Mouse (Mus musculus) embryonic facial prominence, embryonic 11.5 days (tissue): ENCODE results near the gene Tssk6. TPM values are rescaled to one million over a fixed set of nuclear protein-coding genes. Genes with fewer than 3 reads are reported as not detected.

ENCODE experiments used
- ATAC-seq: fragments of 200-750 bp; cut with Nextera tagmentation; replicated peaks from 2 replicates; pipeline ENCODE4 v1.8.0; 2017; ENCODE audit warnings: low read depth; ENCODE audit not compliant: insufficient number of reproducible peaks, low FRiP score, low TSS enrichment
- DNase-seq: peaks from one replicate; pipeline ENCODE4 v3.0.0-alpha.2; 2015; ENCODE audit warnings: low spot score
- H3K27ac ChIP-seq: fragments of 300-500 bp; sonication (generic); replicated peaks from 2 replicates; pipeline ENCODE4 v1.5.1; 2014; ENCODE audit warnings: mild to moderate bottlenecking, low read depth, low read length, control low read depth
- H3K27me3 ChIP-seq: fragments of 300-500 bp; sonication (generic); 2 replicates; pipeline ENCODE4 v1.6.1; 2014; ENCODE audit warnings: mild to moderate bottlenecking, low read length, moderate library complexity, mixed read lengths; ENCODE audit not compliant: control insufficient read depth, insufficient read depth
- H3K36me3 ChIP-seq: fragments of 300-500 bp; sonication (generic); replicated peaks from 2 replicates; pipeline ENCODE4 v1.6.1; 2014; ENCODE audit warnings: low read depth, mild to moderate bottlenecking, low read length, moderate library complexity, mixed read lengths; ENCODE audit not compliant: control insufficient read depth, insufficient read depth
- H3K4me1 ChIP-seq: fragments of 300-500 bp; sonication (generic); 2 replicates; pipeline ENCODE4 v1.6.1; 2014; ENCODE audit warnings: low read length, mixed read lengths; ENCODE audit not compliant: control insufficient read depth, insufficient read depth
- H3K4me2 ChIP-seq: fragments of 300-500 bp; sonication (generic); 2 replicates; pipeline ENCODE4 v1.6.1; 2014; ENCODE audit warnings: low read depth, mild to moderate bottlenecking, control low read depth, low read length, moderate library complexity
- H3K4me3 ChIP-seq: fragments of 300-500 bp; sonication (generic); 2 replicates; pipeline ENCODE4 v1.5.1; 2014; ENCODE audit warnings: low read depth, low read length, control low read depth
- H3K9ac ChIP-seq: fragments of 300-500 bp; sonication (generic); replicated peaks from 2 replicates; pipeline ENCODE4 v1.6.1; 2014; ENCODE audit warnings: mild to moderate bottlenecking, control low read depth, low read length
- H3K9me3 ChIP-seq: fragments of 300-500 bp; sonication (generic); replicated peaks from 2 replicates; pipeline ENCODE4 v1.6.1; 2016; ENCODE audit warnings: mild to moderate bottlenecking, low read length, inconsistent platforms, mixed read lengths; ENCODE audit not compliant: control insufficient read depth
- WGBS: fragments of 180-500 bp; shearing (Covaris S2); extraction: QIAGEN DNeasy Blood & Tissue Kit; methylation state at CpG from one replicate; pipeline ENCODE4 v1.1.7; 2014; 5-methylcytosine and 5-hydroxymethylcytosine counted together
- polyA plus RNA-seq: library from polyadenylated mRNA; unstranded; fragments of >200 nt; fragmentation: Nextera tagmentation; extraction: Ambion mirVana; gene quantifications from 2 replicates; pipeline ENCODE4 v1.2.1, GENCODE M21; 2014

The Tssk6 gene
- polyA plus RNA-seq, 1 experiment from 2014 or later, result 3.2 TPM

DNA sequence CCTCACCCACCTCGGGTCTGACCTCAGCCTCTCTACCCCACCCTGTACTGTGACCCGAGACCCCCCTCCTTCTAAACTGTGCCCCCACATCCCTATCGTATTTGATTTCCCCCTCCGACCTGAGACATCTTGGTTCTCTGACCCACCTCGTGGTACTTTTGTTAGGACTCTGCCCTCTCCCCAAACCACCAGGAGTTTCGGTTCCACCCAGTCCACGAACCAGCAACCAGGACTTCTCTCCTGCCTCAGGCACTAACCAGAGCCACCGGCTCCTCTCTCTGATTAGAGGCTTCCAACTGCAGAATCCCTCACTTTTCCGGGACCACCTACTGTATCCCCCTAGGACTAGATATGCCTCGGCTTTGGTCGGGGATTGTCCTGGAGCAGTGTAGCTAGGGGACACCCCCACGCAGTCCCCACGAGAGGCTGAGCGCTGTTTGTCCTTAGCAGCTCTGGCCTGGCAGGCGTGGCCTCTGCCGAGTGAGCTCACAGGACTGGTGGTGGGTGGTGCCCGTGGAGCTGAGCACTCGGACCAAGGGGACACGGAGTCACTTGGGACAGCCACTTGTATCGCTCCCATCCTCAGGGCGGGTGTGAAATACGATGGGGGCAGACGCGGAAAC, 13.6 kb upstream of the Tssk6 start:
- Histone ChIP-seq H3K4me3 (peak overlapping the region; percentile 14), H3K36me3 (no peaks in the 10 kb centered on the region), H3K27me3 (peaks cover 73% of the 10 kb centered on the region), H3K9me3 (no peaks in the 10 kb centered on the region), H3K27ac (no peak overlapping the region), H3K4me1 (peaks cover 8% of the 10 kb centered on the region; the same call in 1 of the 2 replicates), H3K4me2 (peak overlapping the region; percentile 2; the same call in 1 of the 2 replicates), H3K9ac (no peak overlapping the region; the same call in 1 of the 2 replicates)
- DNase-seq (no peak), ATAC-seq (no peak)
- 4% methylated on average over 24 of the region's 24 CpGs for WGBS

DNA sequence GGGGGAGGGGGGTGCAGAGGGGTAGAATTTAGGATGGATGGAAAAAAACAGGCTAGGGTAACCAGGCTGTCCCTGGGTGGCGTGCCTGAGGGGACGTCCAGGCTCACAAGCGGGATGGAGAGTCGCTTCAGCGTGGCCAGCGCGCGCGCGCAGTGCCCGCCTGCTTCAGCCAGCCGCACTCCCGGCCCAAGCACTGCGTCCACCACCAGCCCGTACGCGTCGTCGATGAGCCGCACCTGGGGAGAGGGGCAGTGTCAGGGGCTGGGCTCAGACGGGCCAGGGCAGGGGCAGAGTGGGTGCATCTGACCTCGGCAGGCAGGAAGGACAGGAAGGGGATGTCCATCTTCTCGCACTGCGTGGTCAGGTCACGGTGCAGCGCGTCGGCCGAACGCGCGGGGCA, 13.1 kb upstream of the Tssk6 start:
- Histone ChIP-seq H3K27me3 (peaks cover 68% of the 10 kb centered on the region), H3K9me3 (no peaks in the 10 kb centered on the region), H3K27ac (no peak overlapping the region), H3K4me2 (0 out of 2 replicates have a peak overlapping the region, but pooled peaks have one; percentile 8), H3K4me3 (0 out of 2 replicates have a peak overlapping the region, but pooled peaks have one; percentile 5), H3K36me3 (no peaks in the 10 kb centered on the region), H3K9ac (no peak overlapping the region), H3K4me1 (peaks cover 8% of the 10 kb centered on the region; the same call in 1 of the 2 replicates)
- 4% methylated on average over 32 of the region's 32 CpGs for WGBS
- ATAC-seq (0 out of 2 replicates have a peak, but pooled peaks have one; percentile 32), DNase-seq (no peak)

DNA sequence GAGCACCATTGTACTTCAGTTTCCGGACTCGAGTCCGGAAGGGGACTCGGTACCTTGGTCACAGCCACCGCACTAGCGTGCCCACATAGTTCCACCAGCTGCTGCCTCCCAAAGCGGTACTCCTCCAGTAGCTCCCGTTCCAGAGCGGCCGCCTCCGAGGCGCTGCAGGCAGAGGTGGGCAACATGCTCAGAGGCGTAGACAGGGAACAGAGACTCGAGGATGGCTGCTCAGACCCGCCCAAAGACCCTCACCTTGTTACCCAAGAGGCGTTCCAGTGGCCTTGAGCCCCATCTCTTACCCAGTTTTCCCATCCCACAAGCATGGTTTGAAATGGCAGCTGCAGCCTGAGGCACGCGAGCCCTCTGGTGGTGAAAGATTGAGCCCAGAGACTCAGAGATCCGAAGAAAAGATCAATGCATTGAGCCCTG, 11.2 kb upstream of the Tssk6 start:
- Histone ChIP-seq H3K4me3 (no peak overlapping the region), H3K4me2 (no peak overlapping the region), H3K36me3 (no peaks in the 10 kb centered on the region), H3K4me1 (peaks cover 8% of the 10 kb centered on the region; the same call in 1 of the 2 replicates), H3K9ac (no peak overlapping the region), H3K9me3 (no peaks in the 10 kb centered on the region), H3K27me3 (peaks cover 49% of the 10 kb centered on the region), H3K27ac (no peak overlapping the region)
- ATAC-seq (no peak), DNase-seq (peak; percentile 69)
- 32% methylated on average over 19 of the region's 19 CpGs for WGBS

DNA sequence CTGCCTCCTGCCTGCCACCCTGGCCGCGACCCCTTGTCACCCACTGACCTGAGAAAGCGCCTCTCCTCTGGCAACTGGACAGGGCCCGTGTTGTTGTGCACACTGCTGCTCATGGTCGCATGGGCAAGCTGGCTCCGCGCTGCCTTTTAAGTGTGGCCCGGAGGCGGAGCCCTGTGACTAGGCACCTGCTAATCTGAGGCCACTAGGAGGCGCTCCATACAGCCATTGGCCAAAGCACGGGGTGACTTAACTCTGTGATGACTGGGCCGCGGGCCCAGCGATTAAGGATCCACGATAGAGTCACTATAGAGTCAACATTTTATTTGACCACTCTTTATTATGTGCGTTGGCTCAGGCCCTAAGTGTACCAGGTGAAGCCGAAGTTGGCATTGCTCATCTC, 8.1 kb upstream of the Tssk6 start:
- DNase-seq, result peak; percentile 79
- no peak for ATAC-seq
- H3K9me3 ChIP-seq, result no peaks in the 10 kb centered on the region
- H3K27me3 ChIP-seq, result peaks cover 18% of the 10 kb centered on the region
- no peaks in the 10 kb centered on the region for H3K36me3 ChIP-seq
- H3K4me3 ChIP-seq, result no peak overlapping the region
- WGBS, result 35% methylated on average over 17 of the region's 17 CpGs
- no peak overlapping the region for H3K9ac ChIP-seq
- H3K27ac ChIP-seq, result no peak overlapping the region
- H3K4me2 ChIP-seq, result no peak overlapping the region
- peaks cover 3% of the 10 kb centered on the region; the same call in 1 of the 2 replicates for H3K4me1 ChIP-seq

DNA sequence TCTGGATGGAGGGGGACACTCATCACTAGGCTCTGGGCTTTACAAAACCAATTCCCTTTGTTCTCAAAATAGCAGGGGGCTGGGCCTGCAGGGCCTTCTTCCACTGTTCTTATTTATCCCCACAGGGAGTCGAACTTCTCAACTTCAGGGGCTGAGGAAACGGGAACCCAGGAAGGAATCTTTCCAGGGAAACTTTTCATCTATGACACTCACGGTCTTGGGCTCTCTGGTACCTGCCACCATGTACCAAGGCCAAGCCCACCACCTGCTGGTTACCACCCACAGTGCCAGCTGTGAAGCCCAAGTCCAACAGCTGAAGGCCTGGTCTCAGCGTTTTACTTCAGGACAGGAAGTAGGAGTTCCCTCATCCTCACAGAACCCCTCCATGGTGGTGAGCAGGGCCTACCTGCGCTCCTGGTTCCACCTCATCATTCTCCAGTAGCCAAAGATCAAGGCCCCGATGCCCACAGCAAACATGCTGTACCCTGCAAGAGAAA, 7.1 kb upstream of the Tssk6 start:
- WGBS, result 58% methylated on average over 6 of the region's 6 CpGs

DNA sequence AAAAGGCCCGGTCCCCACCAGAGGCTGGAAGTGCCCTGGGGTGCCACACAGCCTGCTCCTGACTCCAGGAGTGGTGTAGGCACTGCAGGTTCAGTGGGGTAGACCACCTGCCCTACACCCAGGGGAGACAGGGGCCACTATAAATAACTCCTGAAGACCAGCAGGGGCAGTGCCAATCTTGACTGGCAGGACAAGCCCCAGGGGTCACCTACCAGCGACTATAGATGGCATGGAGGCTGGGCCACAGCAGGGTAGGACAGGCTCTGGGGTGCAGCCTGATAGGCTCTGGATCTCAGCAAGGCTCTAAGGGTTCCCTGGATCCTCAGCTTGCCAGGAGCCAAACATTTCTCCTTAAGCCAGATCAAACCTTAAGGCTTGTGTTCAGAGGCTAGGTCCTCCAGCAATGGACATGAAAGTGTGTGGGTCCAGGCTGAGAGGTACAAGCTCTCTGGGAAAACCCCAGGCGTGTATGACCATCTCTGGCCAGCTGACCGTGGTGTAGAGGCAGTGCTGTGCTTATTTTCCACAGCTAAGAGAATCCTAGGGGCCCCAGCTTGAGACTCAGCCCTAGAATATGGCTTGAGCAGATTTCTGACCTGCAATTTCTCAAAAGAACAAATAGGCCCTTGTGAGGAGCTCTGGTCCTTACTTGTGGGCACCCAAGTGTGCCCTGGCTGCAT, 6.1 kb upstream of the Tssk6 start:
- H3K36me3 ChIP-seq, result no peaks in the 10 kb centered on the region
- no peak for DNase-seq
- no peaks in the 10 kb centered on the region for H3K4me1 ChIP-seq
- H3K9me3 ChIP-seq, result no peaks in the 10 kb centered on the region
- H3K4me2 ChIP-seq, result no peak overlapping the region
- no peak for ATAC-seq
- no peak overlapping the region for H3K9ac ChIP-seq
- no peak overlapping the region for H3K27ac ChIP-seq
- H3K27me3 ChIP-seq, result no peaks in the 10 kb centered on the region
- WGBS, result 84% methylated on average over 4 of the region's 4 CpGs
- no peak overlapping the region for H3K4me3 ChIP-seq

More for the DNA sequence above, 7.1 kb upstream of the Tssk6 start:
- H3K9ac ChIP-seq, result no peak overlapping the region
- peaks cover 9% of the 10 kb centered on the region for H3K27me3 ChIP-seq
- H3K9me3 ChIP-seq, result no peaks in the 10 kb centered on the region
- no peaks in the 10 kb centered on the region for H3K36me3 ChIP-seq
- H3K4me2 ChIP-seq, result no peak overlapping the region
- H3K27ac ChIP-seq, result no peak overlapping the region
- no peaks in the 10 kb centered on the region for H3K4me1 ChIP-seq
- no peak overlapping the region for H3K4me3 ChIP-seq
- no peak for ATAC-seq
- DNase-seq, result no peak

DNA sequence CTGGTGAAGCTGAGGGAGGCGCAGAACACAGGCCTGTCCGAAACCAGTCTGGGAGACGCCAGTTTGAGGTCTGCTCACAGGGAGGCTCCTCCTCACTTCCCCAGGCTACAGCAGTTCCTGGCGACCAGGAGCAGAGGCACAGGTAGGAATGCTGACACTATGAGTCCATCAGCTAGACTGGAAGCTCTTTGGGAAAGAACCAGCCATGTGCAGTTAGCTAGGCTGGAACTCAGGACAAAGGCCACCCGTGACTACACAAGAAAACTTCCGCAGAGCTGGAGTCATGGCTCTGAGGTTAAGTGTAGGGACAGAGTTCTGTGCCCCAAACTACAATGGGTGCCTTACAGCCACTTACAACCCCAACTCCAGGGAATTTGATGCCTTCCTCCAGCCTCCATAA, 4.1 kb upstream of the Tssk6 start:
- Histone ChIP-seq H3K9me3 (no peaks in the 10 kb centered on the region), H3K4me2 (no peak overlapping the region), H3K27me3 (no peaks in the 10 kb centered on the region), H3K36me3 (no peaks in the 10 kb centered on the region), H3K4me3 (no peak overlapping the region), H3K27ac (no peak overlapping the region), H3K9ac (no peak overlapping the region), H3K4me1 (no peaks in the 10 kb centered on the region)
- WGBS, result 83% methylated on average over 6 of the region's 6 CpGs
- DNase-seq, result no peak
- ATAC-seq, result no peak

DNA sequence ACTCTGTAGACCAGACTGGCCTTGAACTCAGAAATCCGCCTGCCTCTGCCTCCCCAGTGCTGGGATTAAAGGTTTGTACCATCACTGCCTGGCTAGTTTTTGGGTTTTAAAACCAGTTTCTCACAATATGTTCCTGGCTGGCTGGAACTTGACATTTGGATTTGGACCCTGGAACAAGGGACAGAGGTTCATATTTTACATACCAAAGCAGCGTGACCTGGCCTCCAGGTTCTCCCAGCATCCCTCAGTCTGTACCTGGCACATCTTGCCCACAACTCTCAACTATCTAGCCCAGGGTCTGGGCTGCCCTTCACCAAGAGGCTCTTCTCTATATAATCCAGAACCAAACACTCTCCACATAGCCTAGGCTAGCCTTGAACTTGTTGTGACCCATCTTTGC, 2.1 kb upstream of the Tssk6 start:
- no peak for DNase-seq
- Histone ChIP-seq H3K4me1 (no peaks in the 10 kb centered on the region), H3K36me3 (no peaks in the 10 kb centered on the region), H3K9me3 (no peaks in the 10 kb centered on the region), H3K4me3 (no peak overlapping the region), H3K4me2 (no peak overlapping the region), H3K9ac (no peak overlapping the region), H3K27me3 (no peaks in the 10 kb centered on the region), H3K27ac (no peak overlapping the region)
- 95% methylated on average over 2 of the region's 2 CpGs for WGBS
- ATAC-seq, result no peak
